Mouse (Mus musculus) intestine, embryonic 16.5 days (tissue): ENCODE results near the gene C87414. TPM values are rescaled to one million over a fixed set of nuclear protein-coding genes. Genes with fewer than 3 reads are reported as not detected.
"Not testable (repeated sequence)": the region's sequence is repeated elsewhere in the genome, so short reads cannot be mapped to it uniquely, and the experiment has no call there.

Source experiments
- ATAC-seq: fragments of 200-750 bp; cut with Nextera tagmentation; 2 replicates; pipeline ENCODE4 v1.8.0; 2017; ENCODE audit warnings: moderate TSS enrichment, moderate library complexity
- H3K27ac ChIP-seq: fragments of 300-500 bp; sonication (generic); 2 replicates; pipeline ENCODE4 v1.5.1; 2014; ENCODE audit warnings: mild to moderate bottlenecking, low read length
- H3K27me3 ChIP-seq: fragments of 300-500 bp; sonication (generic); replicated peaks from 2 replicates; pipeline ENCODE4 v1.6.1; 2014; ENCODE audit warnings: low read length, control low read depth, mixed read lengths; ENCODE audit not compliant: control insufficient read depth, insufficient read depth
- H3K36me3 ChIP-seq: fragments of 300-500 bp; sonication (generic); 2 replicates; pipeline ENCODE4 v1.6.1; 2014; ENCODE audit warnings: low read length, control low read depth; ENCODE audit not compliant: control insufficient read depth, insufficient read depth
- H3K4me1 ChIP-seq: fragments of 300-500 bp; sonication (generic); 2 replicates; pipeline ENCODE4 v1.6.1; 2014; ENCODE audit warnings: low read length, control low read depth, mixed read lengths; ENCODE audit not compliant: control insufficient read depth, insufficient read depth
- H3K4me2 ChIP-seq: fragments of 300-500 bp; sonication (generic); 2 replicates; pipeline ENCODE4 v1.6.1; 2014; ENCODE audit warnings: low read depth, low read length, control low read depth
- H3K4me3 ChIP-seq: fragments of 300-500 bp; sonication (generic); 2 replicates; pipeline ENCODE4 v1.5.1; 2014; ENCODE audit warnings: mild to moderate bottlenecking, low read length
- H3K9ac ChIP-seq: fragments of 300-500 bp; sonication (generic); 2 replicates; pipeline ENCODE4 v1.6.1; 2014; ENCODE audit warnings: low read depth, low read length
- H3K9me3 ChIP-seq: fragments of 300-500 bp; sonication (generic); 2 replicates; pipeline ENCODE4 v1.6.1; 2016; ENCODE audit warnings: low read length, control low read depth; ENCODE audit not compliant: control insufficient read depth
- WGBS: fragments of 180-500 bp; shearing (Covaris S2); extraction: QIAGEN DNeasy Blood & Tissue Kit; methylation state at CpG from one replicate; pipeline ENCODE4 v1.1.7; 2014; 5-methylcytosine and 5-hydroxymethylcytosine counted together
- polyA plus RNA-seq: library from polyadenylated mRNA; unstranded; fragments of >200 nt; fragmentation: Nextera tagmentation; extraction: Ambion mirVana; gene quantifications from 2 replicates; pipeline ENCODE4 v1.2.1, GENCODE M21; 2015

Gene C87414
- not detected in 2 replicates for polyA plus RNA-seq

DNA sequence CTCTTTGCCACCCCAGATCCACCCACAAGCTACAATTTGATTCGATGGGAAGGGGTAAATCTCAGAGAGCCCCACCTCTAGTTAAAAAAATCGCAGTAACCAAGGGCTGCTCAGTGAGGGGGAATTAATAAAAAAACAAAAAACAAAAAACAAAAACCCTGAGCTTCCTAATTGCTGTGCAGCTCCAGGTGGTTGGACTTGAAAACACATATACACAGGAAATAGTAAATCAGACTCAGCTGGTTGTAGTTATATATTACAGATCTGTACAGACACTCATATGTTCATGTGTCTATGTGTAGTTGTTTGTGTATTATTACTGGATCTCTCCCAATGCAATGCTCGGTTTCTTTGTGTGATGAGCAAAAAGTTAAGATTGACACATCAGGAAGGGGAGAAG lies at the start of gene C87414:
C87414 (minus strand) TSS at position 101 of the 400 bp plus-strand sequence.
- H3K4me3 ChIP-seq, ATAC-seq, H3K4me1 ChIP-seq, H3K4me2 ChIP-seq, H3K9me3 ChIP-seq, H3K27me3 ChIP-seq, H3K9ac ChIP-seq, H3K27ac ChIP-seq, H3K36me3 ChIP-seq: not testable (repeated sequence)
- WGBS, result no CpG with 5 or more reads among the region's 3 CpGs

DNA sequence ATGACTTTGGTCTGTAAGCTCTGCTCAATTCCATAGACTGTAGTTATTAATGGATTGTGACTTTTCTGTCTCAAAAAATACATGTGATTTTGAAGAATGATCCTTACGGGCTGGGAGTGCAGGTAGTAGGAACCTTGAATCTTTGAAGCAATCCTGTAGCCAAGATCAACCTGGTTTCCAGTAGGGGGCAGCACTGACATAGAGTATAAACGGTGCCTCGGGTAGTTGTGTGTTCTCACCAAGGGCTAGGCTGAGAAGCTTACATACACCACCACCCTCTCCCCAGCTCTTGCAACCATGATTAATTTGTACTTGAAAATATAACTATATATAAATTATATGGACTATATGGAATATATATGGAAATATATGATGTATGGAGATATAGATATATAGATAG lies 13.3 kb upstream of the C87414 start:
- WGBS, result 69% methylated on average over 3 of the region's 3 CpGs
- ATAC-seq, H3K36me3 ChIP-seq, H3K4me2 ChIP-seq, H3K27me3 ChIP-seq, H3K9ac ChIP-seq, H3K9me3 ChIP-seq, H3K4me3 ChIP-seq, H3K27ac ChIP-seq, H3K4me1 ChIP-seq: not testable (repeated sequence)

Other genes starting within 250 kb of the C87414 start
- not detected in 2 replicates for gene Gm16427, start 131.4 kb downstream of the C87414 start, polyA plus RNA-seq
- not detected in 2 replicates for gene Gm7792, start 172.2 kb upstream of the C87414 start, polyA plus RNA-seq